Mouse (Mus musculus) liver, embryonic 14.5 days (tissue): ENCODE measurements at regions not wholly inside any gene's neighbourhood (a gene's known extent, or its start where the extent isn't known, plus 50 kb on each side); places are given as distances from the start of the nearest gene placed in this dataset.

Experiments used
- CTCF ChIP-seq: IDR thresholded peaks from 2 replicates; pipeline ENCODE4 v1.5.1; 2016; ENCODE audit warnings: antibody characterized with exemption, low read depth, control low read depth
- EP300 ChIP-seq: IDR thresholded peaks from 2 replicates; pipeline ENCODE4 v1.6.1; 2016; ENCODE audit warnings: antibody characterized with exemption, low read depth

DNA sequence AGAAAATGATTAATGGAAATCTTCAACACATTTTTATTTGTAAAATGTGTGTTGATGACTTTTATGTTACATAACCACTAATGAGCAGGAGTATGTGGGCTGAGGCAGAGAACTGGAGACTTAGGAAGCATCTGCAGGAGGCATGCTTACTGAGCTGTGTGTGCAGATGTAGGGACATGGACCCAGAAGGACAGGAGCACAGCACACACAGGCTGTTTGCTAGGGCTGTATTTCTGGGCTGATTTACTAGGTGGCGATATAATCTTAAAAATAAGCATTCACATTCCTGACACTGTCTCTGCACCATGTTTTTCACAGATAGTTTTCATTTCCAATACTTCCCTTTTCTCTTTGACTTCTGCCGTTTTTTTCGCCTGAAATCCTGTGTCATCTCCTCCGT, 146.1 kb downstream of the Zpld1 start:
- TF ChIP-seq CTCF (no peak), EP300 (no peak)
